Mouse (Mus musculus): ENCODE data around the gene Gm10424. TPM values are rescaled to one million over a fixed set of nuclear protein-coding genes. Genes with fewer than 3 reads are reported as not detected.

Gene Gm10424
- not detected in 2 replicates for polyA plus RNA-seq (2012; rRNA removed)

DNA sequence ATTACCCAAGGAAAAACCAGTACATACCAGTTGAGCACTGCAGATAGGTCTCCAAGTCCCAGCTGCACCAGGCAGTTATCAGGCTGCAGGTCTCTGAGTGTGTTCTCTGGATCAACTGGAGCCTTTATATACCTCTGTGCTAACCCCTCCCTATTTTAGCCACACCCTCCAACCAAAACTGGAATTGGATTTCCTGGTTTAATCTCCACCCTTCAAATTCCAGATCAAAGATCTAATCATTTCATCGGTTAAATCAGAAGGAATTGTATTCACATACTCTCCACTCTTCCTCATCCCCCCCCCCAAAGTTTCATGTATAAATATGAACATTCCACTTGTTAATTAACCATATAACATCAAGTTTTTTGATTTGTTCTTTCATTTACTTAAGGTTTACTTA, at the start of gene Gm10424:
Gene Gm10424 (minus strand): TSS at position 101 of the 400 bp plus-strand sequence.

DNA sequence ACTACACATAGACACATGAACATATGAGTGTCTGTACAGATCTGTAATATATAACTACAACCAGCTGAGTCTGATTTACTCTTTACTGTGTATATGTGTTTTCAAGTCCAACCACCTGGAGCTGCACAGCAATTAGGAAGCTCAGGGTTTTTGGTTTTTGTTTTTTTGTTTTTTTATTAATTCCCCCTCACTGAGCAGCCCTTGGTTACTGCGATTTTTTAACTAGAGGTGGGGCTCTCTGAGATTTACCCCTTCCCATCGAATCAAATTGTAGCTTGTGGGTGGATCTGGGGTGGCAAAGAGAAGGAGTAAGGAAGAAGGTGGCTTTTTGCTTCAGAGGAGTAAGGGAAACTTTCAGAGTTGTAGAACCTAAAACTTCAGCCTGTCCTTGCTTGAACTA, 33.0 kb upstream of the Gm10424 start, which contains the start of gene Gm3259:
Gene Gm3259 (plus strand): TSS at position 301 of the 400 bp plus-strand sequence.

Other genes starting within 250 kb of the Gm10424 start
- gene Gm7942, start 165.8 kb downstream of the Gm10424 start, polyA plus RNA-seq (2012; rRNA removed): not detected in 2 replicates
- not detected in 2 replicates for gene Gm16513, start 90.1 kb downstream of the Gm10424 start, polyA plus RNA-seq (2012; rRNA removed)
- gene Gm3259, start 33.1 kb upstream of the Gm10424 start, polyA plus RNA-seq (2012; rRNA removed): 0.21 and 0.30 TPM in 2 replicates
- gene D5Ertd577e, start 184.0 kb upstream of the Gm10424 start, polyA plus RNA-seq (2012; rRNA removed): 0.06 and 0.12 TPM in 2 replicates
- 0.62 and 0.67 TPM in 2 replicates for gene Gm3286, start 238.0 kb upstream of the Gm10424 start, polyA plus RNA-seq (2012; rRNA removed)

Measured in ovary, adult 2 months (tissue).